Mouse (Mus musculus): ENCODE results near the gene Dap. TPM values are rescaled to one million over a fixed set of nuclear protein-coding genes. Genes with fewer than 3 reads are reported as not detected.
A peak's percentile ranks its signal among the peaks of the same experiment; 100 is the strongest.

Dap gene
- polyA plus RNA-seq, 1 experiment from 2014 or later: 74.1 TPM

GRCm38 (mm10) chr15:31253963-31254362, 29.8 kb downstream of the Dap start:
- H3K27ac ChIP-seq: no peak overlapping the region
- H3K36me3 ChIP-seq: no peaks in the 10 kb centered on the region
- no peak overlapping the region for H3K9ac ChIP-seq
- 85% methylated on average over 4 of the region's 4 CpGs for WGBS
- H3K4me3 ChIP-seq: no peak overlapping the region
- no peak for ATAC-seq (ENCODE audit: insufficient number of reproducible peaks, insufficient read depth, low FRiP score, low TSS enrichment)
- H3K4me2 ChIP-seq (replicated peaks): no peak overlapping the region
- H3K9me3 ChIP-seq: no peaks in the 10 kb centered on the region
- no peaks in the 10 kb centered on the region for H3K27me3 ChIP-seq
- peaks cover 10% of the 10 kb centered on the region for H3K4me1 ChIP-seq

- Histone ChIP-seq H3K4me2 (replicated peaks) (no peak overlapping the region), H3K4me3 (no peak overlapping the region), H3K9me3 (no peaks in the 10 kb centered on the region), H3K36me3 (no peaks in the 10 kb centered on the region), H3K9ac (no peak overlapping the region), H3K4me1 (peaks cover 6% of the 10 kb centered on the region; the same call in 1 of the 2 replicates), H3K27me3 (no peaks in the 10 kb centered on the region), H3K27ac (no peak overlapping the region)
- ATAC-seq (ENCODE audit: insufficient number of reproducible peaks, insufficient read depth, low FRiP score, low TSS enrichment): no peak
- 85% methylated on average over 9 of the region's 9 CpGs for WGBS
Observed at GRCm38 (mm10) chr15:31254939-31255535, 30.9 kb downstream of the Dap start.

- Histone ChIP-seq H3K4me3 (no peak overlapping the region), H3K4me1 (peaks cover 6% of the 10 kb centered on the region; the same call in 1 of the 2 replicates), H3K9ac (no peak overlapping the region), H3K36me3 (no peaks in the 10 kb centered on the region), H3K27ac (no peak overlapping the region), H3K4me2 (replicated peaks) (no peak overlapping the region), H3K9me3 (no peaks in the 10 kb centered on the region), H3K27me3 (no peaks in the 10 kb centered on the region)
- WGBS: 73% methylated on average over 6 of the region's 6 CpGs
- ATAC-seq (ENCODE audit: insufficient number of reproducible peaks, insufficient read depth, low FRiP score, low TSS enrichment): no peak
Observed at GRCm38 (mm10) chr15:31255762-31256161, 31.6 kb downstream of the Dap start.

GRCm38 (mm10) chr15:31257329-31257728, 33.2 kb downstream of the Dap start:
- H3K36me3 ChIP-seq: no peaks in the 10 kb centered on the region
- no peaks in the 10 kb centered on the region for H3K27me3 ChIP-seq
- 95% methylated on average over 1 of the region's 1 CpGs for WGBS
- H3K27ac ChIP-seq: no peak overlapping the region
- no peak for ATAC-seq (ENCODE audit: insufficient number of reproducible peaks, insufficient read depth, low FRiP score, low TSS enrichment)
- H3K9me3 ChIP-seq: no peaks in the 10 kb centered on the region
- peaks cover 6% of the 10 kb centered on the region; the same call in 1 of the 2 replicates for H3K4me1 ChIP-seq
- H3K4me3 ChIP-seq: no peak overlapping the region
- H3K4me2 ChIP-seq (replicated peaks): no peak overlapping the region
- H3K9ac ChIP-seq: no peak overlapping the region

- H3K27me3 ChIP-seq: no peaks in the 10 kb centered on the region
- 51% methylated on average over 21 of the region's 21 CpGs for whole genome bisulfite sequencing
Observed at GRCm38 (mm10) chr15:31258029-31258692, 34.0 kb downstream of the Dap start.

GRCm38 (mm10) chr15:31258693-31259439, 34.8 kb downstream of the Dap start:
- Histone ChIP-seq H3K4me1 (peaks cover 6% of the 10 kb centered on the region; the same call in 1 of the 2 replicates), H3K27me3 (no peaks in the 10 kb centered on the region), H3K4me2 (replicated peaks) (no peak overlapping the region), H3K9ac (no peak overlapping the region), H3K4me3 (no peak overlapping the region), H3K36me3 (no peaks in the 10 kb centered on the region), H3K9me3 (no peaks in the 10 kb centered on the region), H3K27ac (no peak overlapping the region)
- 82% methylated on average over 18 of the region's 18 CpGs for WGBS
- ATAC-seq (ENCODE audit: insufficient number of reproducible peaks, insufficient read depth, low FRiP score, low TSS enrichment): no peak

More at GRCm38 (mm10) chr15:31258029-31258692, 34.0 kb downstream of the Dap start:
- no peak overlapping the region for H3K4me3 ChIP-seq
- H3K9me3 ChIP-seq: no peaks in the 10 kb centered on the region
- no peak overlapping the region for H3K9ac ChIP-seq
- peaks cover 6% of the 10 kb centered on the region; the same call in 1 of the 2 replicates for H3K4me1 ChIP-seq
- no peak for ATAC-seq (ENCODE audit: insufficient number of reproducible peaks, insufficient read depth, low FRiP score, low TSS enrichment)
- H3K4me2 ChIP-seq (replicated peaks): no peak overlapping the region
- H3K36me3 ChIP-seq: no peaks in the 10 kb centered on the region
- H3K27ac ChIP-seq: no peak overlapping the region

GRCm38 (mm10) chr15:31261094-31261493, 37.0 kb downstream of the Dap start:
- Histone ChIP-seq H3K4me1 (peaks cover 6% of the 10 kb centered on the region; the same call in 1 of the 2 replicates), H3K27me3 (no peaks in the 10 kb centered on the region), H3K9me3 (no peaks in the 10 kb centered on the region), H3K36me3 (no peaks in the 10 kb centered on the region), H3K9ac (no peak overlapping the region), H3K4me3 (no peak overlapping the region), H3K27ac (no peak overlapping the region), H3K4me2 (replicated peaks) (no peak overlapping the region)
- no peak for ATAC-seq (ENCODE audit: insufficient number of reproducible peaks, insufficient read depth, low FRiP score, low TSS enrichment)
- 80% methylated on average over 10 of the region's 10 CpGs for WGBS

GRCm38 (mm10) chr15:31262361-31262760, 38.2 kb downstream of the Dap start:
- Histone ChIP-seq H3K36me3 (no peaks in the 10 kb centered on the region), H3K4me2 (replicated peaks) (no peak overlapping the region), H3K27me3 (no peaks in the 10 kb centered on the region), H3K9ac (no peak overlapping the region), H3K4me1 (peaks cover under 1% of the 10 kb centered on the region; the same call in 1 of the 2 replicates), H3K9me3 (no peaks in the 10 kb centered on the region), H3K27ac (no peak overlapping the region), H3K4me3 (no peak overlapping the region)
- 74% methylated on average over 9 of the region's 9 CpGs for WGBS
- no peak for ATAC-seq (ENCODE audit: insufficient number of reproducible peaks, insufficient read depth, low FRiP score, low TSS enrichment)

GRCm38 (mm10) chr15:31264827-31265226, 40.7 kb downstream of the Dap start:
- no peak overlapping the region for H3K9ac ChIP-seq
- no peak overlapping the region for H3K27ac ChIP-seq
- H3K4me2 ChIP-seq (replicated peaks): no peak overlapping the region
- H3K4me1 ChIP-seq: no peaks in the 10 kb centered on the region
- no peaks in the 10 kb centered on the region for H3K9me3 ChIP-seq
- H3K27me3 ChIP-seq: no peaks in the 10 kb centered on the region
- no peak overlapping the region for H3K4me3 ChIP-seq
- no peaks in the 10 kb centered on the region for H3K36me3 ChIP-seq
- ATAC-seq (ENCODE audit: insufficient number of reproducible peaks, insufficient read depth, low FRiP score, low TSS enrichment): peak; percentile 71
- WGBS: 32% methylated on average over 6 of the region's 6 CpGs

- Histone ChIP-seq H3K9me3 (no peaks in the 10 kb centered on the region), H3K36me3 (no peaks in the 10 kb centered on the region), H3K4me2 (replicated peaks) (no peak overlapping the region), H3K9ac (no peak overlapping the region), H3K27me3 (no peaks in the 10 kb centered on the region), H3K4me3 (no peak overlapping the region), H3K27ac (no peak overlapping the region), H3K4me1 (no peaks in the 10 kb centered on the region)
- ATAC-seq (ENCODE audit: insufficient number of reproducible peaks, insufficient read depth, low FRiP score, low TSS enrichment): peak; percentile 57; the same call in 1 of the 2 replicates
- 89% methylated on average over 8 of the region's 8 CpGs for WGBS
Observed at GRCm38 (mm10) chr15:31265404-31265803, 41.3 kb downstream of the Dap start.

GRCm38 (mm10) chr15:31265845-31266244, 41.7 kb downstream of the Dap start:
- H3K36me3 ChIP-seq: no peaks in the 10 kb centered on the region
- no peak overlapping the region for H3K9ac ChIP-seq
- no peaks in the 10 kb centered on the region for H3K27me3 ChIP-seq
- WGBS: 93% methylated on average over 12 of the region's 12 CpGs
- no peak overlapping the region for H3K4me3 ChIP-seq
- H3K4me2 ChIP-seq (replicated peaks): no peak overlapping the region
- no peak overlapping the region for H3K27ac ChIP-seq
- H3K9me3 ChIP-seq: no peaks in the 10 kb centered on the region
- H3K4me1 ChIP-seq: no peaks in the 10 kb centered on the region
- no peak for ATAC-seq (ENCODE audit: insufficient number of reproducible peaks, insufficient read depth, low FRiP score, low TSS enrichment)

- Histone ChIP-seq H3K27me3 (no peaks in the 10 kb centered on the region), H3K4me2 (replicated peaks) (no peak overlapping the region), H3K4me3 (no peak overlapping the region), H3K36me3 (peaks cover 5% of the 10 kb centered on the region), H3K9ac (no peak overlapping the region), H3K9me3 (no peaks in the 10 kb centered on the region), H3K27ac (no peak overlapping the region), H3K4me1 (no peaks in the 10 kb centered on the region)
- 89% methylated on average over 6 of the region's 6 CpGs for WGBS
- ATAC-seq (ENCODE audit: insufficient number of reproducible peaks, insufficient read depth, low FRiP score, low TSS enrichment): no peak
Observed at GRCm38 (mm10) chr15:31268148-31268547, 44.0 kb downstream of the Dap start.

All from embryonic facial prominence, embryonic 12.5 days (tissue).